Mouse (Mus musculus) frontal cortex, postnatal 14 days (tissue): Measurements from ENCODE around the gene Ergic2.

ENCODE experiments used
- DNase-seq, 2 experiments: peaks; one replicate each; pipeline ENCODE4 v3.0.0; 2022; ENCODE audit warnings: low spot score in 2 of 2

Gene Ergic2

DNA sequence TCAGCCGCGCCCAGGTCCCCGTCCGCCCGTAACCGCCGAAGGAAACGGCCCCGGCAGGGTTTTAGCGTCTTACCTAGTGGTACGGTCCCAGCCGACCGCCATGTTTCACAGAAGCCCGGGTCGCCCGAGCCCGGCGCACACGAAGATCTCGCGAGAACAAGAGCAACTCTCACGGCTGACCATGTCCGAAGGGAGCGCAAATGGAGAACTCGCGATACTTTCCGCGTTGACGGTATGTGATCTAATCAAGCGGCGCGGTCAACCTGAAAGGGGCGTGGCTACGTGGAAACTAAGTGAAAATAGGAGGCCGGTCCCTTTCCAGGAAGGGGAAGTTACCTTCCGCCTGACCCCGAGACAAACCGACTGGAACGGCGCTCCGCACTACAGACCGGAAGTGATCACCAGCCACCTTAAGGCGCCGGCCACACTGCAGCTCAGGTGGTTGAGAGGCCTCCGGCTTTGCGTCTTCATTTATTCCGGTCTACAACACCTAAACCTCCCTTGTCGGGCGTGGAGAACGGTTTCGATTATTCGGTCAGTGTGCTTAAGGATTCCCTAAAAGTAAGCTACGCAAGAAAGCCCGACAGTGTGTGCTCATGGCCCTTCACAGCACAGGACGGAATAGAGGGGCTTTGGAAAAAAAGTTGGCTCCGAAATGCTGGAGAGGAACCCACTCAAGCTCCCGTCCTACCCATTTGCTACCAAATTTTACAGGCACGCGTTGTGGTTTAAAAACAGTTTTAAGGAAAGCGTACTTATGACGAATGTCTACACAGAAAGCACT is at the start of gene Ergic2:
Ergic2 (minus strand) TSS at position 478 of the 784 bp plus-strand sequence.
- peak; percentile 98 for DNase-seq

DNA sequence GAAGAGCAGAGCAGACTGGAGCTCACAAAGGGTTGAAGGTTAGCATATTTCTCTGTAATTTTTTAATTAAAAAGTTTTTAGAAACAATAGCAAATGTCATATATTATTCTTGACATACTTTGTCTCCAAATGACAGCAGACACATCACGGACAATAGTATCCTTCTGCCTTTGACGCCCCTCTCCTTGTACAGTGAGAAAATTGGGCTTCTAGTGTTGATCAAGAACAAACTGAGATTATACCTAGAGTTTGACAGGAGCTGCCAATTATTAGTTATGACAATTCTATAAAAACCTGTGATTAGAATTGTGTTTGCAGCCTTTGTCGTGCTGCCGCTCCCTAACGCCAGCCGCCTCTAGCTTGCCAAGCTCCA is 48.5 kb upstream of the Ergic2 start:
- no peak for DNase-seq

DNA sequence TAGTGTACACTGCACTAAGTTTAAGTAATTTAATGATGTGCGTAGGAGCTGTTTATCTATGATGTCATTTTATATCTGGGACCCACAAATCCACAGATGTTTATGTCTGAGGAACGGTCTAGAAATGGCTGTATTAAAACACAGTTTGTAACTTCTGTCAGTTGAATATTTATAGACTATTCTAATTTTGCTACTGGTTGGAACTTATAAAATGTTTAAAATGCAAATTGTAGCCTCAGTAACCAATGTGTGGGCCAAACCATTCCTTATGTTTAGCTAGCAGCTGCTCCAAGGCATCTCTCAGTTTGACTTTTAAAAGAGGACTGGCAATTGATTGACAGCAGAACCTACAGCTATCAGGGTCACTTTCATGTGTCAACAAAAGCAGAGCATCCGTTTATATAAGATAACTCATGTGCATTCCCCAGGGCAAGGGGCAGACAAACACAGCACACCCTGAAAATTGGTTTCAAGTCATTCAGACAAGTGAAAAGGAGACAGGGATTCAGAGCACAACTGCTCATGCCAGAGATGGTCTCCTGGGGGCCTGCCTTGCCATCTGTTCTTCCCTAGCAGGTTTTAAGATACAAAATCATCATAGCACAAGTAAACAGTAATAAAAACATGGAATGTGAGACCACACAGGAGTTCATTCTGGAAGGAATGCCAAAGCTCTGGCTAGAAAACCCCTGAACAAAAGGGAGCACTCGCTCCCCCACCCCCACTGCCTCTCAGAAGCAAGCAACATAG is 48.0 kb upstream of the Ergic2 start:
- no peak for DNase-seq

DNA sequence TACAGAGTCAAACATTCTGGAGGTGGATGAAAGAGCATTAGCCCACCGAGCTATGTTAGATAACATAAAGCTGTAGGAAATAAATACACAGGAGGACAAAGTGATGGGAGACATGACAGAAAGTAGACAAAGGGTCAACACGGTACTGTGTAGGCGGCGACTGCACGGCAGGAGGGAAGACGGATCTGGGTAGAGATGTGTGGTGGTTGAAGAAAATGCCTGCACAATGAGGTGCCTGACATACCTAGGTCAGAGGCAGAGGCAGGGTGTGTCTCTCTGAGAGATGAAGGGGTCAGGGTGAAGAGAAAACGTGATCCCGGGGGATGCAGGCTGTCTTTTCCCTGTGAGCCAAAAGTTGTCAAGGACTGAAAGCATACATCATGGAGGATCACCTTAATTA is 46.9 kb upstream of the Ergic2 start:
- DNase-seq, result no peak

DNA sequence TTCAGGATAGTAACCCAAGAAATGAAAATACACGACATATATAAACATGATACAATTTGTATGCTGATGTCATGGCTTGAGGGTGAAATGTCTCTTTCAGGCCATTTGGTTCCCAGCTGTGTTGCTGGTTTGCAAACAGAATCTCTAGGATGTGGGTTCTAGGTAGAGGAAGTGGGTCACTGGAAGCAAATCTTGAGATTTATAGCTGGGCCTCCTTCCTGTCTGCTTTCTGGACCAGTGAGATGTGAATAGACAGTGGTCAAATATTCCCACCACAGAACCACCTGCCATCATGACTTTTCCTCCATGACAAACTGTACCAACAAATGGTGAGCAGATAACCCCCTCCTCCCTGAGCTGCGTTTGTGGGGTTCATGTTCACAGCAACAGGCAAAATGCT is 45.6 kb upstream of the Ergic2 start:
- no peak for DNase-seq

DNA sequence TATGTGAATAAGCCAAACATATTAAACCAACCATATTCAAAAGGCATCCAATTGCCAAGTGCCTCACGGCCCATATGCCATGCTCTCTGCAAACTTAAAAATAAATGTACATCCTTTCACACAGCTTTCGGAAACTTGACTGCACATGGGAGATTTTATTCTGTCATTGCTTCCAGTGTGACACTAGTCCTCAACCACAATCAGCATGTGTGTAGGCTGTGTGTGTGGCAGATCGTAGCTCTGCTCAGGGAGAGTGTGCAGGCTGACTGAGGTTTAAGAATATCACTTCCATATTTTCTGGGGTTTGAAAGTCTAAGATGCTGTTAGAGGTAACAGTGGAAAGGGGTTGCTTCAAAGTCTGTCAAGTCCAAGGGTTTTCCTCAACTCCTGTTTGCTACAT is 43.9 kb upstream of the Ergic2 start:
- no peak for DNase-seq

DNA sequence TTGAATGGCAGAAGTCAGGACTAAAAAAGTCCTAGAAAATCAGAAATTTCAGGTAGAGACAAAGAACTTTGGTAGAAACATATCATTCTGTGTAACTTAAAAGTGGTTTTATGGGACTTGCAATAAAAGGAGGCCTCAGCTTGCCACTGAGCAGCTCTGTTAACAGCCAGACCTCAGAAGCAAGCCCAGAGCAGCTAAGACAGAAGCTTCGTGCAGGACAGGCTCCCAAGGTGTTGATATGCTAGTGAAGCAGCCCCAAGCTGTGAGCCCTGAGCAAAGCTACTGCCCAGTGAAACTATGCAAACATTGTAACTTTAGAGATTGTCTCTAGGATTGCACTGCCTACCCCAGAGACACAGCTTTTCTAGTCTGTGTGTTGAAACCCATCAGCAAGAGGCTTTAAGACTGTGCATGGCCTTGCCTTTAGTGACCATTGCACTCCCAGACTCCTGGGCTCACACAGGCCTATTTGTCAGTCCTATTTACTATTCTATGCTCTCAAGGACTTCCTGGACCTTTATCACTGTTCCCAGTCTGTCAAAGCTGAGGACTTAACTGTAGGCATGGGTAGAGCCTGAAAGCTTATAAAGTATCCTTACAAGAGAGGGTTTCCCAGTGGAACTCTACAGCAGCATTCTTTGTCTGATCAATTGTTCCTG is 43.4 kb upstream of the Ergic2 start:
- DNase-seq, result no peak

DNA sequence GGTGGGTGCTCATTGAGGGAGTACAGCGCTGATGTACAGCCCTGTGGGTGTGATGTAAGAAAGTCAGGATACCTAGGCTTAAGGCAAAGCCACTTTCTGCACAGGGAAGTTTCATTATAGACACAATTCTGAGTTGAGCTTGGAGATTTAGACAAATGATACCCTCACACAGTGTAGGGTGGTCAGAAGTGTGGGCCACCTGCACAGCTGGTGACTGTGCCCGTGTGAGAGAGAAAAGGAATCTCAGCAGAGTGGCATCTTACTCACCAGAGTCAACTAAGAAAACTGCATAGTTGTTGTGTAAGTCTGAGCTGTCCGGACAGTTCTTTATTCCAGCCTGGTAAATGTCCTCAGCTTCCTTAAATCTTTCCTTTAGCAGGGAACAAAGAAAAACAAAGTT is 37.0 kb upstream of the Ergic2 start:
- DNase-seq, result no peak

DNA sequence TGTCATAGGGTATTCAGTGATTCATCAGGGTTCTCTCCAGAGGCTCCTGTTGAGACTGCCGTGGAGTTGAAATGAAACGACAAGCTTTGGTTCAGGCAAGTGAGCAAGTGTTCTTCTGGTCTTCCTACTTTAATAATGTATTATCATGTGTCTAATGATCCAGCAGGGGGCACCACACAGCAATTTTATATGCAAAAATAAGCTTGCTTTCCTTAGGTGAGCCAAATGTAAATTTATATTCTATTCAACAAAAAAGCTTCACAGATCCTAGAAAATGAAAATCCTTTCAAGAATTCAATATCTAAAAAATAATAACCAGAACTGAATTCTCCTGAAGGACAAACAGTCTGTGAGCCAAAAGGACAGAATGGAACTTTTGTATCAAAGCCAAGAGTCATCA is 36.5 kb upstream of the Ergic2 start:
- DNase-seq, result peak in 1 of 2 experiments; percentile 36

DNA sequence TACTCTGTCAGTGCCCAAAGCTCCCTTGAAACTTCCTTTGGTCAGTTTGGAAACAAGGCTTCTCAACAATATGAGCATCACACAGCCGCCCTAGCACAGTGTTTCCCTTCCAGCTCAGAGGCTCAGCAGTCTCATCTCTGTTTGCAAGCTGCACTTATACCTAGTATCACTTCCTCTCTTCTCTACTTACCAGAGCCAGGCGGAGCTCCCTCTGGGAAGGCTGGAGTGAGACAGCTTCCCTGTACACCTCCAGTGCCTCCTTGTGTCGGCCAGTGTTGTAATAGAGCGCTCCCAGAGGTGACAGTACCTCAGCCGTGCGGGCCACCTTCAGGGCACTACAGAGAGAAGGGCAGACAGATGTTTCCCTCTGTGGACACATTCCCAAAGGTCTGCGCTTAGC is 34.4 kb upstream of the Ergic2 start:
- no peak for DNase-seq

DNA sequence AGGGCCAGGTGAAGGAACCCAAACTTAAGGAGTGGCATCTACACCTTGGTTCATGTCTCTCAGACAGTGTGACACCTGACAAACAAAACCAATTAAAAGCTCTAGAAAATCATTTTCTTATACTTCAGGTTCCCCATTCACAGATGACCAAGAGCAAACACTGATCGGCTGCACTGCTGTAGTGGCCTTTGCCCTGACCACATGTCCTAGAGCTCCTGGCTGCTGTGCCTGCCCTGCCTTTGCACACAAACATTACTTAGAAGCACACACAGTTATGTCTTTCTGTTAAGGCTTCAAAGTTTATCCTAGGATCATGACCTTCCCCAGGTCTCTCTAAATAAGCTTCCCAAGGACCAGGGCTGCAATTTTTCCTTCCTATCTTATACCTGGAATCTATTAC is 32.7 kb upstream of the Ergic2 start:
- no peak for DNase-seq

DNA sequence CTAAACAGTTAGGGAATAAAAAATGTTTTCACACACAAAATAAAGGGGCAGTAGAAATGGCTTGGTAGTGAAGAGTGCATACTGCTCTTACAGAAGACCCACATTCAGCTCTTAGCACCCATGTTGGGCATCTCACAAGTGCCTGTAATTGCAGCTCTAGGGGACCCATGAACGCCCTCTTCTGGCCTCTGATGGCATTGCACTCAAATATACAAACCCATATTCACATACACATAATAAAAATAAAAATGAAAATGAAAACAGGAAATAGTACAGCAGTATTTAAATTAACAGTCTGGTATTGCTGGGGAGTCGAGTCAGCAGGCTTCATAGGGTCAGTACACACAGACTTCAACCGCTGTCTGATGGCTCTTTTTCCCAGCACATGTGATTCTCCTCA is 30.1 kb upstream of the Ergic2 start:
- DNase-seq, result no peak

DNA sequence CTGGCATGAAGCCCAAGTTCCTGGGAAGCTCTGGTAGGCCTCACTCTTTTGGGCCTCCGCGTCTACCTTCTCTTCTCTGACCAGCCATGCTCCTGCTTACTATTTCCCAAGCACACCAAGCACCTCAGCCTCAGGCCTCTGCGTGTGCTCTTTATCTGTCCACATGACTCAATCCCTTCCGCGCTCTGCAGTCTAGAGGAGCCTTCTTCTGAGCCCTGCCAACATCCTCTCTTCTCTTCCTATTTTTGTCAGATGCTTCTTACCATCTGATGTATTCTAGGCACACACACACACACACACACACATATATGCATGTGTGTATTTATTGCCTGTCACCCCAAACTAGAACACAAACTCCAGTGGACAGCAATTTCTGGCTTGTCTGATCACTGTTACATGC is 29.5 kb upstream of the Ergic2 start:
- no peak for DNase-seq

DNA sequence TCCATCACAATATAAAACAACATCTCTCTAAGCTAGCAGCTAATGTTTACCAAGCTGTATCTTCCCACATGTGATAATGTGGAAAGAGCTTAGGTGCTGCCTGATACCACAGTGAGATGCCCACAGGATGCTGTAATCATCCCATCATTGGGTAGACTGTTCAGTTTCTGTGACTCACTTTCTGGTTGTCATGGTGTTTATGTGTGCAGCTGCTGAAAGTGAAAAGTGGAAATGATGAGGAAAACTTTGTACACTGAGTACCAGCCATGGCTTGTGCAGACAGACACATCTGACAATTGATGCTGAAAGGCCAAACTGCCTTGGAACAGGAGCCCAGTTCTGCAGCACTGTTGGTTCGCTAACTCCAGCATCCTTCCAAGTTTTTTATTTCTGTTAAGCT is 27.1 kb upstream of the Ergic2 start:
- DNase-seq, result no peak

DNA sequence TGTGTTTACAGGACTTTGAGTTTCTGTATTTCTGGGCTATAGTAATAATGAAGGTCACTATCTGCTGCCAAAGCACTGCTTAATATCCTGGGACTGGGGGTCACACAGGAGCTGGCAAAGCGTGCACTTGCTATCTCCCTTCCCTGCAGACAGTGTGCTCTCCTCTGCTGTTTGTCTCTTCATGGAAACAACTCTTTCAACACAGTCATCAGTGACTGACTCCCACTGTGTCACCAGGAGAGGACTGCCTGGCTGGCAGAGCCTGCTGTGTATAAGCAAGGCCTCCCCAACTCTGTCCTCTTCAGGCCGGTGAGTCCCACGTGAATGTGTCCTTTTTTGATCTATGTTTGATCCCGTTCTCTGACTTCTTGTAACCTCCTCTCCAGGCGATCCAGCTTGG is 25.3 kb upstream of the Ergic2 start:
- DNase-seq, result no peak

DNA sequence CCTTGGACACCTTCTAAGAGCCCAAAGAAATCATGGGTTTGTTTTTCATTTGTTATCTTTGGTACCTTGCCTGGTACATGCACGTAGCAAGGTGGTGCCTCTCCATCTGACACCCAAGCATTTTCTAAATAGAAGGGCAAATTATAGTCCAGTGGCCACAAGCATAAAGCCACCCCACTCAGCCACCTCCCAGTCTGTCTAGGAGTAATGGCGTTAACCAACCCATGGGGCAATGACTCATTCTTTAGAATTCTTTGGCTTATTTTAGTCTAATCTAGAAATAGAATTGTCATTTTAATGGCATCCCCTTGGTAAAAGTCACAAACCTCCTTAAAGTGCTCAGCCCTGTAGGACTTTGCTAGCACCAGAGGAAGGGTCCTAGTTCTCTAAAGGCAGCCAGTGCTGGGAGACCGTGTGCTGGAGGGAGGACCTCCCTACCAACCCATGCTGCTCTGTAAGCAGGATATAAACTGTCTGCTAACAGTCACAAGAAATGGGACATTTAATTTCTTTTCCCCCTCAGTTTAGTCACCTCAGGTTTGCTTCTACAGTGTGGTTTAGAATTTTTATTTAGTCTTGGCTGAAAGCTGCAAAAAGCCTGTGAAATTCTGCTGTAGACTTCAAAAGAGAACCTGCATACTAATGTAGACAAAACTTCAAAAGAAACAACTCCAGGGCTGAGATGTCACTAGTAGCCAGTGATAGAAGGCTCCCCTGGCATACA is 22.1 kb upstream of the Ergic2 start:
- DNase-seq, result no peak

DNA sequence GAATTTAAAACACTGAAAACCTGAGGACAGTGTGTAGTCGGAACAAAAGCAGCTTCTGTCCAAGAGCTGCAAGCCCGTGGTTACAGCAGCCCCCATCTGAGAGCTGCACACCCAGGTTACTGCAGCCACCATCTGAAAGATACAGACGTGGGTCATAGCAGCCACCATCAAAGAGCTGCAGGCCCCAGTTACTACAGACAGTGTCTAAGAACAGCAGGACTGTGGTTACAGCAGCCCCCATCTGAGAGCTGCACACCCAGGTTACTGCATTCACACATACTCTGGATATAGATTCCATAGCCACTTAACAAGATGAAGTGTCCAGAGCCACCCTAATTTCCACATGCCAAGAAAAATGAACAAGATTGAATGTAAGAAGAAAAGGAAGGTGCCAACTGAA is 15.4 kb upstream of the Ergic2 start:
- no peak for DNase-seq

DNA sequence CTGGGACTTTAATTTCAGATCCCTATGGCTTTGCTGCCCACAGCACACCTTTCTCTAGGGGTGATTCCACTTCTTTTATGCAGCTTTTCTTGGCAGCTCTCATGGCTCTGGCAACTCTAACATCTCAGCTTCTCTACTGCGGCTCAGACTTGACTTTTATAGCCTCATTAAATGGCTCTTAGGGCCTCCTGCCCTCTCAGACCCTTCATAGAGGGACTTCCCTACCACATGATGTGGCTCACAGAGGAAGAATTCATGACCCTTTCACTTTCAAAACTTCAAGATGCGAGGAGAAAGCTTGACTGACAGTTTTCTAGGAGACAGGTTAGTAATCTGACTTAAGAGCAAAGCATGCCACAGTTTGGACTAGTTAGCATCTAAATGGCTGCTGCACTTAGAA is 10.5 kb upstream of the Ergic2 start:
- no peak for DNase-seq

DNA sequence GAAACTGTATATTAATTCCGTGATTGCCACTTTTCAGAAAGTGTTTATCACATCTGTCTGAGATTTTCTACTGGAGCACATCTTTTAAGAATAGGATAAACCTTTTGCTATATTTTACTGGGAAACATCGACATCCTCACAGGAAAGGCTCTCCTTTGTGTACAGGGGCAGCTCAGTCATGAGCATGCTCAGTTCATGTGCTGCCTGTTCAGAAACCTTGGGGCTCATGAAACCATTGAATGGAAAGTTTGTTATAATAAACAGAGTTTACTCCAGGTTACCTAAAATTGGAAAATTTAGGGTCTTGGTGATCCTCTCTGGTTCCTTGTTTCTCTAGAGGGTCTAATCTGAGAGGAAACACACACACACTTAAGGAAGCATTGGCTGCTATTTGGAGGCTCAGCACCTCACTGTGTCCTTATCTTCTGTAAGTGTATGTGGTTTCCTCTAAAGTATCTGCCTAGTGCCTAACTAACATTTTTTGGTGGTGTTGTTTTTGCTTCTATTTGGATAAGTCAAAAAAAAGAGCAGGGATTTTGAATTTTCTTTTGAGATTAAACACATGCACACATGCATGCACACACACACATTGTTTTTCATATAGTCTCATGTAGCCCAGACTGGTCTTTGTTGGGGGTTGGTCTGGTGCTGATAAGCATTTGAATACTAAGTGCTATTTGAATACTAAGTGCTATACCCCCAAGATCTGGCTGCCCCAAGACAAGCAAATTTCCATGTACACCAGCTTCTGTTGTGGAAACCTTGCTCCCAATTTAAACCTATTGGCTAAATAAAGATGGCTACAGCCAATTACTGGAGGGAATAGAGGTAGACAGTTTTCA is 6.3 kb upstream of the Ergic2 start:
- DNase-seq, result no peak

DNA sequence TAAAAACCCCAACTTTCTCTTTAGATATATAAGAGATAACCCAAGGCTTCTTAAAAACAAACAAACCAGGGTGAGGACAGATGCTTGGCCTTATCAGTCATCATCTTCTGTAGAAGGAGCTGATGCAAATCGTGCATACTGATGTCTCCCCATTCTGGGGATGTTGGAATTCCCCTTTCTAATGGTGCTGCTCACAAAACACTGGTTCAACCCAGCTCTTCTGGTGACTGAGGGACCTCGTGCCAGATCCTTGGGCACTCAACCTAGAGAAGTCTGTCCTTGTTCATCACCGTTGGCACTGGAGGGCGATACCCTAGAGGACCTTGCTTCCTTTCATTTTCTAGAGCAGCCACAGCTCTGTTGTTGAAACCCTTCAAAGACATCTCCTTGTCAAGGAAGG is 4.6 kb upstream of the Ergic2 start:
- DNase-seq, result no peak

DNA sequence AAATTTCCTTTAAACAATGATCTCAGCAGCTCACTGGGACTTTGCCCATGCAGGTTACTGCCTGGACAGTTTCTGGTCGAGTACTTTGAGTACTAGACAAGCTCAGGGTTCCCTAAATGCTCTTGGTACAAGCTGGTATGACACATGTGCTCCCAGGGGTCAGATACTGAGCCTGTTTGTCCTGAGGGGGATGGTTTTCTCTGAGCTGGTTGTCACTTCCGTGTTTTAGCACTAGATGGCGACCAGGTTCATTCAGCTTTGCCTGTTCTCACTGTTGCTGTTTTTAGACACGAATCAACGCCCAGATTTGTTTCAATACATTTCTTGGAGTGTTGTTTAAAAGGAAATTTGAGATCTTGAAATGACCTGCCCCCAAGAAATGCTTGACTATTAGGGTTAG is 2.6 kb upstream of the Ergic2 start:
- DNase-seq, result peak; percentile 26 to 47
